Mouse (Mus musculus): ENCODE results near the gene Pdhb. TPM values are rescaled to one million over a fixed set of nuclear protein-coding genes. Genes with fewer than 3 reads are reported as not detected.
"Not testable (repeated sequence)": the region's sequence is repeated elsewhere in the genome, so short reads cannot be mapped to it uniquely, and the experiment has no call there.

The Pdhb gene
- polyA plus RNA-seq, 1 experiment from 2014 or later = 177 TPM

DNA sequence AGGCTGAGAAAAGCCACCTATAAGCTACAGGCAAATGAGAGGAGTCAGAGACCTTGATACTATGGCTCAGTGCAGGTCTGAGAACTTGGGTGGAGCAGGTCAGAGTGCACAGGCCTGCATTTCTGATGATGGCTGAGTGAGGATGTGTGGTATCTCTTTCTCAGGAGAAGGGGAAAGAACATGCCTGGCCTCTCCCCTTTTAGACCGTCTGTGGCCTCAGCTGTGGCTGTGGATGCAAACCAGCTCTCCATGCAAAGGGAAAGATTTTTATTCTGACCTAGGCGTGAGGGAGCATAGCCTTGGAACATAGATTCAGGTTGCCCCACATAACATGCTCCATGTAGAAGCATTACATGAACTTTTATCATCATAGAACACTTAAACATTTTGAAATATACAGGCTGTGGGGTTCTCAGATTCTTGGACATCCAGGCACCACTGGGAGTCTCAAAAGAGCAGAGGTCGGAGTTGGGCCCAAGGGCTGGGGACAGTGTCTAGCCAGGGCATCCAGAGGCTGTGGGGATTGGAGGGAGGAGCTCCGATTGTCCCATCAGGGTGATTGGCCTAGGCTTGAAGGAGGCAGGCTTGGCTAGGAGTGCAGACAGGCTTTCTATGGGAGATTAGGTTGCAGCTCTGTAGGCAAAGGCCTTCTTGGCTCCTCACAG is 7.7 kb upstream of the Pdhb start:
- Histone ChIP-seq H3K36me3 (ENCODE audit: control insufficient read depth, insufficient read depth, low read length) (no peaks in the 10 kb centered on the region), H3K9ac (replicated peaks; ENCODE audit: low read depth, low read length) (no peak overlapping the region), H3K4me3 (ENCODE audit: low read depth, low read length) (no peak overlapping the region), H3K9me3 (ENCODE audit: control insufficient read depth, low read depth, low read length) (no peaks in the 10 kb centered on the region), H3K4me1 (ENCODE audit: control insufficient read depth, insufficient read depth, low read length) (no peaks in the 10 kb centered on the region), H3K27me3 (ENCODE audit: control insufficient read depth, insufficient read depth, low read length) (no peaks in the 10 kb centered on the region), H3K27ac (ENCODE audit: low read length) (no peak overlapping the region), H3K4me2 (replicated peaks; ENCODE audit: low read depth, low read length) (no peak overlapping the region)
- WGBS = 78% methylated on average over 4 of the region's 4 CpGs
- ATAC-seq (ENCODE audit: insufficient number of reproducible peaks, insufficient read depth, low FRiP score, low read depth) = no peak

DNA sequence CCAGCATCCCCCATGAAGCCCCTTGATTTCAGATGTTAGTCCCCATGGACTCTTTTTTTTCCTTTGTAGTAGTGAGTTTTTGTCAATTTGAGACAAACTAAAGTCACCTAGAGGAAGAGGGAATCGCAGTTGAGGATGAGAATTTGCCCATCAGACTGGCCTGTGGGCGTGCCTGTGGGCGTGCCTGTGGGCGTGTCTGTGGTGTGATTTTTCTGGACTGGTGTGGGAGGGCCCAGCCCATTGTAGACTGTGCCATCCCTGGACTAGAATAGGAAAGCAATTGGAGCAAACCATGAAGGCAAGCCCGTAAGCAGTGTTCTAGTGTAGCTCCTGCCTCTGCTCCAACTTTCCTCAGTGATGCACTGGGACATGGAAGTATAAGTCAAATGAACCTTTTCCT is 3.4 kb upstream of the Pdhb start:
- peaks cover 8% of the 10 kb centered on the region; the same call in 1 of the 2 replicates for H3K4me1 ChIP-seq (ENCODE audit: control insufficient read depth, insufficient read depth, low read length)
- H3K27me3 ChIP-seq (ENCODE audit: control insufficient read depth, insufficient read depth, low read length) = no peaks in the 10 kb centered on the region
- H3K9ac ChIP-seq (replicated peaks; ENCODE audit: low read depth, low read length) = no peak overlapping the region
- no peaks in the 10 kb centered on the region for H3K9me3 ChIP-seq (ENCODE audit: control insufficient read depth, low read depth, low read length)
- H3K4me2 ChIP-seq (replicated peaks; ENCODE audit: low read depth, low read length) = no peak overlapping the region
- WGBS = 64% methylated on average over 5 of the region's 5 CpGs
- no peak overlapping the region for H3K4me3 ChIP-seq (ENCODE audit: low read depth, low read length)
- no peaks in the 10 kb centered on the region for H3K36me3 ChIP-seq (ENCODE audit: control insufficient read depth, insufficient read depth, low read length)
- no peak overlapping the region for H3K27ac ChIP-seq (ENCODE audit: low read length)
- no peak for ATAC-seq (ENCODE audit: insufficient number of reproducible peaks, insufficient read depth, low FRiP score, low read depth)

DNA sequence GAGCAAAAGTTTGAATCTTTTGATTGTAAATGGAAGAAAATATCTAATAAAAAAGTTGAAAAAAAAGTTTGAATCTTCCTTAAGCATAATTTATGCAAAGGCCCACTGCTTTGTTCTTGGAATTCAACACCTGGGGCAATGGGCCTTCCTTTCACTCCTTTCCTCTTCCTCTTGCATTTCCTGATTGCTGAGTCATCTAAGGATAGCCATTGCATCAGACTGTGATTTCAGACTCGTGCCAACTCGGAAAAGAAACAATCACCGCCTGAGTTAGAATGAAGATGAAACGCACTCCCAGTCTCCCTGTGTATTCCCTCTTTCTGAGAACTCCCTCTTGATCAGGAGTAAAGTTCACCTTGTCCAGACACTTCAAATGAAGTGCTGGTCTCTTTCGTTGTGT is 1.8 kb upstream of the Pdhb start:
- Histone ChIP-seq H3K4me1 (ENCODE audit: control insufficient read depth, insufficient read depth, low read length) (peaks cover 8% of the 10 kb centered on the region; the same call in 1 of the 2 replicates), H3K27me3 (ENCODE audit: control insufficient read depth, insufficient read depth, low read length) (no peaks in the 10 kb centered on the region), H3K9ac (replicated peaks; ENCODE audit: low read depth, low read length) (no peak overlapping the region), H3K4me2 (replicated peaks; ENCODE audit: low read depth, low read length) (no peak overlapping the region), H3K4me3 (ENCODE audit: low read depth, low read length) (no peak overlapping the region), H3K9me3 (ENCODE audit: control insufficient read depth, low read depth, low read length) (no peaks in the 10 kb centered on the region), H3K27ac (ENCODE audit: low read length) (no peak overlapping the region), H3K36me3 (ENCODE audit: control insufficient read depth, insufficient read depth, low read length) (peaks cover 4% of the 10 kb centered on the region)
- 88% methylated on average over 5 of the region's 5 CpGs for WGBS
- no peak for ATAC-seq (ENCODE audit: insufficient number of reproducible peaks, insufficient read depth, low FRiP score, low read depth)

DNA sequence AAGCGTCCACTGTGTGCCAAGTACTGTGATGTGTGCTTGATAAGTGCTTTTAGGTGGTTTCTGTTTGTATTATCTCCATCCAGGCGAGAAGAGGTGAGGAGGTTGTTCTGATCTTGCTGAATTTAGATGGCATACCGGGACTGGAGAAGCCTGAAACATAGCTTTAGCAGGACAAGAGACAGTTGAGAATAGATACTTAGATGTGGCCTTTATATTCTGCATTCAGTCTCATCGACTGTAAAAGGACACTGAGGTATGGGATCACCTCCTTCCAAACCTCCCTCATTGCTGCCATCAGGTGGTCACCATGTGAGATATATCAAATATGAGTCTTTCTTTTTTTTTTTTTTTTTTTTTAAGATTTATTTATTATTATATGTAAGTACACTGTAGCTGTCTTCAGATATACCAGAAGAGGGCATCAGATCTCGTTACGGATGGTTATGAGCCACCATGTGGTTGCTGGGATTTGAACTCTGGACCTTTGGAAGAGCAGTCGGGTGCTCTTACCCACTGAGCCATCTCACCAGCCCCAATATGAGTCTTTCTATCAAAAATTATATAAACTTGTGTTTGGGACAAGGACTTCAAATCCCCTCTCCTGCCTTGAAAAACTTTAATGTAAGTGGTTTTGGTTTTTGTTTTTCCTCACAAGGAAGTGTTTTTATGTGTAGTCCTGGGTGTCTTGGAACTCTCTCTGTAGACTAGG is 871 bp upstream of the Pdhb start:
- not testable (repeated sequence) for H3K4me1 ChIP-seq (ENCODE audit: control insufficient read depth, insufficient read depth, low read length); H3K9me3 ChIP-seq (ENCODE audit: control insufficient read depth, low read depth, low read length); ATAC-seq (ENCODE audit: insufficient number of reproducible peaks, insufficient read depth, low FRiP score, low read depth); H3K27me3 ChIP-seq (ENCODE audit: control insufficient read depth, insufficient read depth, low read length)
- Histone ChIP-seq H3K9ac (replicated peaks; ENCODE audit: low read depth, low read length) (peak overlapping the region; percentile 38; the same call in 1 of the 2 replicates), H3K4me2 (replicated peaks; ENCODE audit: low read depth, low read length) (peak overlapping the region; percentile 74), H3K36me3 (ENCODE audit: control insufficient read depth, insufficient read depth, low read length) (peaks cover 11% of the 10 kb centered on the region), H3K4me3 (ENCODE audit: low read depth, low read length) (peak overlapping the region; percentile 98), H3K27ac (ENCODE audit: low read length) (peak overlapping the region; percentile 67)
- WGBS = 18% methylated on average over 5 of the region's 7 CpGs

DNA sequence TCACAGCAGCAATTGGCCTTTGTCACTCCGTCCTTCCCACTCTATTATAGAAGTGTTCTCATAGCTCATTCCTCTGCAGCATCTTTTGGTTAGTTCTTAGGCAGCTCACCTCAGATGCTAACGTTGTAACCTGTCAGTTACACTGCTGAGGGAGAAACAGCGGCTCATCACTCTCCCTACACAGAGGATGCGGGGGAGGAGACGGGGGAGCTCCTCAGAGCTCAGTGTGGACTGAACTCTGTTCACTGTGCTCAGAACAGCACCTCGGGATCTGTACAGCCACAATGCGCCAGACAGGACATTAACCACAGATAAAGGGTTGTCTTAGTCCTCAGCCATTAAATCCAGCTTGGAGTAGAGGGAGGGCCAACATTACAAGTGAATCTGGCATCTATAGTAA is 8.4 kb downstream of the Pdhb start:
- Histone ChIP-seq H3K4me2 (replicated peaks; ENCODE audit: low read depth, low read length) (no peak overlapping the region), H3K36me3 (ENCODE audit: control insufficient read depth, insufficient read depth, low read length) (peaks cover 62% of the 10 kb centered on the region), H3K4me1 (ENCODE audit: control insufficient read depth, insufficient read depth, low read length) (no peaks in the 10 kb centered on the region), H3K9me3 (ENCODE audit: control insufficient read depth, low read depth, low read length) (no peaks in the 10 kb centered on the region), H3K27ac (ENCODE audit: low read length) (no peak overlapping the region), H3K9ac (replicated peaks; ENCODE audit: low read depth, low read length) (no peak overlapping the region), H3K4me3 (ENCODE audit: low read depth, low read length) (no peak overlapping the region), H3K27me3 (ENCODE audit: control insufficient read depth, insufficient read depth, low read length) (no peaks in the 10 kb centered on the region)
- ATAC-seq (ENCODE audit: insufficient number of reproducible peaks, insufficient read depth, low FRiP score, low read depth) = no peak
- 76% methylated on average over 7 of the region's 7 CpGs for WGBS

DNA sequence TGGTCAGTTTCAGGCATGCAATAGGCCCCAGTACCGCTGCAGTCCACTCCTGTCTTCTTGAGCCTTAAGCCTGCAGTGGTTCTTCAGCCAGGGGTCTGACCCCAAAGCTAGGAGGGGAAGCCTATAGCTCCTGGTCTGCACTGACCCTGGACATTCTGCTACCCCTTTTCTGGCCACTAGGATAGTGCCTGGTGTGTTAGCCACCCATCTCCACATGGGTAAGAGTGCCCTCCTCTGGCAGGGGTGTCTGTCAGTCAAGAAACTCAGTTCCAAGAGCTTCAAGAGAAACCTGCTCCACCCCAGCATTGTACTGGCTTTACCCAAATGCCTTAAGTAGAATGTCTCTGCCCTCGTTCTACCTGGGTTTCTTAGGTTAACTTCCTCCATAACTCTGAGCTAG is 11.0 kb downstream of the Pdhb start:
- H3K4me2 ChIP-seq (replicated peaks; ENCODE audit: low read depth, low read length) = no peak overlapping the region
- H3K27ac ChIP-seq (ENCODE audit: low read length) = no peak overlapping the region
- no peaks in the 10 kb centered on the region for H3K9me3 ChIP-seq (ENCODE audit: control insufficient read depth, low read depth, low read length)
- H3K4me3 ChIP-seq (ENCODE audit: low read depth, low read length) = no peak overlapping the region
- ATAC-seq (ENCODE audit: insufficient number of reproducible peaks, insufficient read depth, low FRiP score, low read depth) = no peak
- no peaks in the 10 kb centered on the region for H3K4me1 ChIP-seq (ENCODE audit: control insufficient read depth, insufficient read depth, low read length)
- 81% methylated on average over 2 of the region's 2 CpGs for WGBS
- H3K36me3 ChIP-seq (ENCODE audit: control insufficient read depth, insufficient read depth, low read length) = peaks cover 39% of the 10 kb centered on the region
- H3K27me3 ChIP-seq (ENCODE audit: control insufficient read depth, insufficient read depth, low read length) = no peaks in the 10 kb centered on the region
- no peak overlapping the region for H3K9ac ChIP-seq (replicated peaks; ENCODE audit: low read depth, low read length)

DNA sequence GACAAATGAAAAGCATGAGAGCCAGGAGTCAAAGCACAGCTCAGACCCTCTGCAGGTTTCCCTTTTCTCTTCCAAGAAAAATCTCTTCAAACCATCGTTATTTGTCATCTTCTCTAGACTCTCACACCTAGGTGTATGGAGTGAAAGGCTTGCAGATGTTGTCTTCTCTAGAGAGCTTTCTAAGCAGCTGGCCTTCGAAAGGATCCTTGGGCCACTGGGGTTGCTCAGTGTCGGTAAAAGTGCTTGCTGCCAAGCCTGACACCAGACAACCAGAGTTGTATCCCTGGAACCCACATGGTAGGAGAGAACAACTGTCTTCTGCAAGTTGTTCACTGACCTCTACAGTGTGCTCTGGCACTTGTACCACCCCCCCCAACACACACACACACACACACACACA is 13.7 kb downstream of the Pdhb start:
- peaks cover 21% of the 10 kb centered on the region for H3K36me3 ChIP-seq (ENCODE audit: control insufficient read depth, insufficient read depth, low read length)
- H3K27ac ChIP-seq (ENCODE audit: low read length) = no peak overlapping the region

DNA sequence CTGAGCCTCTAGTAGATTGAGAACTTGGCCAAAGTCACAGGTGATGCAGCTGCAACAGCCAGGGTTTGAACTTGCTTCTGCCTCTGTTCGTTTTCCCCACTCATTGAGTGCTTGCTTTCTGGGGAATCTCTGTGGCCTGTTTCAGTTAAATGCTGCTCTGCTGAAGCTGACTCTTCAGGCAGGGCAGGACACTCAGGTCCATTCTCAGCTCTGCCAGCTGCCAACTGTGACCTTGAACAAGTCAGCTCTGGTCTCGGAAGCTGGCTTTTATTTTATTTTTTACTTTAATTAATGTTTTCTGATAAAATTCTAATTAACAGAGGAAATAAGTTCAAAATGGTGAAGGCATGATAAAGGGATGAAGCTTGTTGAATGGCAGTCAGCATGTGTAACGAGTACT is 14.1 kb downstream of the Pdhb start:
- H3K4me1 ChIP-seq (ENCODE audit: control insufficient read depth, insufficient read depth, low read length) = no peaks in the 10 kb centered on the region
- H3K9ac ChIP-seq (replicated peaks; ENCODE audit: low read depth, low read length) = no peak overlapping the region
- no peak overlapping the region for H3K4me3 ChIP-seq (ENCODE audit: low read depth, low read length)
- no peak overlapping the region for H3K4me2 ChIP-seq (replicated peaks; ENCODE audit: low read depth, low read length)
- no peak for ATAC-seq (ENCODE audit: insufficient number of reproducible peaks, insufficient read depth, low FRiP score, low read depth)
- 87% methylated on average over 3 of the region's 3 CpGs for WGBS
- no peak overlapping the region for H3K27ac ChIP-seq (ENCODE audit: low read length)
- peaks cover 17% of the 10 kb centered on the region for H3K36me3 ChIP-seq (ENCODE audit: control insufficient read depth, insufficient read depth, low read length)
- H3K27me3 ChIP-seq (ENCODE audit: control insufficient read depth, insufficient read depth, low read length) = no peaks in the 10 kb centered on the region
- no peaks in the 10 kb centered on the region for H3K9me3 ChIP-seq (ENCODE audit: control insufficient read depth, low read depth, low read length)

More for the DNA sequence above, 13.7 kb downstream of the Pdhb start:
- Histone ChIP-seq H3K9me3 (ENCODE audit: control insufficient read depth, low read depth, low read length) (no peaks in the 10 kb centered on the region), H3K4me1 (ENCODE audit: control insufficient read depth, insufficient read depth, low read length) (no peaks in the 10 kb centered on the region), H3K4me2 (replicated peaks; ENCODE audit: low read depth, low read length) (no peak overlapping the region), H3K9ac (replicated peaks; ENCODE audit: low read depth, low read length) (no peak overlapping the region), H3K27me3 (ENCODE audit: control insufficient read depth, insufficient read depth, low read length) (no peaks in the 10 kb centered on the region), H3K4me3 (ENCODE audit: low read depth, low read length) (no peak overlapping the region)
- 82% methylated on average over 3 of the region's 3 CpGs for WGBS
- no peak for ATAC-seq (ENCODE audit: insufficient number of reproducible peaks, insufficient read depth, low FRiP score, low read depth)

All from stomach, embryonic 14.5 days (tissue).